Mouse (Mus musculus) midbrain, postnatal 0 days (tissue): ENCODE measurements at regions not wholly inside any gene's neighbourhood (a gene's known extent, or its start where the extent isn't known, plus 50 kb on each side); places are given as distances from the start of the nearest gene placed in this dataset.

Source experiments
- ATAC-seq: fragments of 200-750 bp; cut with Nextera tagmentation; 2 replicates; pipeline ENCODE4 v1.8.0; 2017; ENCODE audit warnings: moderate number of reproducible peaks, mild to moderate bottlenecking, moderate TSS enrichment, moderate library complexity; ENCODE audit not compliant: low FRiP score
- DNase-seq: peaks from one replicate; pipeline ENCODE4 v3.0.0-alpha.2; 2015; ENCODE audit warnings: low spot score
- H3K27ac ChIP-seq: fragments of 300-500 bp; sonication (generic); 2 replicates; pipeline ENCODE4 v1.5.1; 2014; ENCODE audit warnings: low read depth, mild to moderate bottlenecking, low read length, mixed read lengths
- H3K27me3 ChIP-seq: fragments of 300-500 bp; sonication (generic); 2 replicates; pipeline ENCODE4 v1.6.1; 2014; ENCODE audit warnings: low read length, control low read depth, mixed read lengths; ENCODE audit not compliant: insufficient read depth
- H3K36me3 ChIP-seq: fragments of 300-500 bp; sonication (generic); 2 replicates; pipeline ENCODE4 v1.6.1; 2014; ENCODE audit warnings: low read length, control low read depth, mixed read lengths; ENCODE audit not compliant: insufficient read depth
- H3K4me1 ChIP-seq: fragments of 300-500 bp; sonication (generic); 2 replicates; pipeline ENCODE4 v1.6.1; 2014; ENCODE audit warnings: mild to moderate bottlenecking, control low read depth, antibody characterized with exemption, low read length, mixed read lengths; ENCODE audit not compliant: insufficient read depth
- H3K4me2 ChIP-seq: fragments of 300-500 bp; sonication (generic); 2 replicates; pipeline ENCODE4 v1.6.1; 2014; ENCODE audit warnings: low read depth, mild to moderate bottlenecking, low read length, mixed read lengths; ENCODE audit not compliant: poor library complexity, severe bottlenecking
- H3K4me3 ChIP-seq: fragments of 300-500 bp; sonication (generic); 2 replicates; pipeline ENCODE4 v1.5.1; 2014; ENCODE audit warnings: low read depth, mild to moderate bottlenecking, low read length, moderate library complexity
- H3K9ac ChIP-seq: fragments of 300-500 bp; sonication (generic); replicated peaks from 2 replicates; pipeline ENCODE4 v1.6.1; 2014; ENCODE audit warnings: mild to moderate bottlenecking, low read length, moderate library complexity, mixed read lengths; ENCODE audit not compliant: poor library complexity, severe bottlenecking
- H3K9me3 ChIP-seq: fragments of 300-500 bp; sonication (generic); 2 replicates; pipeline ENCODE4 v1.6.1; 2016; ENCODE audit warnings: low read length, control low read depth
- CTCF ChIP-seq: IDR thresholded peaks from 2 replicates; pipeline ENCODE4 v1.5.1; 2016; ENCODE audit warnings: antibody characterized with exemption, mild to moderate bottlenecking
- WGBS: fragments of 180-500 bp; shearing (Covaris S2); extraction: QIAGEN DNeasy Blood & Tissue Kit; methylation state at CpG from one replicate; pipeline ENCODE4 v1.1.7; 2014; 5-methylcytosine and 5-hydroxymethylcytosine counted together

DNA sequence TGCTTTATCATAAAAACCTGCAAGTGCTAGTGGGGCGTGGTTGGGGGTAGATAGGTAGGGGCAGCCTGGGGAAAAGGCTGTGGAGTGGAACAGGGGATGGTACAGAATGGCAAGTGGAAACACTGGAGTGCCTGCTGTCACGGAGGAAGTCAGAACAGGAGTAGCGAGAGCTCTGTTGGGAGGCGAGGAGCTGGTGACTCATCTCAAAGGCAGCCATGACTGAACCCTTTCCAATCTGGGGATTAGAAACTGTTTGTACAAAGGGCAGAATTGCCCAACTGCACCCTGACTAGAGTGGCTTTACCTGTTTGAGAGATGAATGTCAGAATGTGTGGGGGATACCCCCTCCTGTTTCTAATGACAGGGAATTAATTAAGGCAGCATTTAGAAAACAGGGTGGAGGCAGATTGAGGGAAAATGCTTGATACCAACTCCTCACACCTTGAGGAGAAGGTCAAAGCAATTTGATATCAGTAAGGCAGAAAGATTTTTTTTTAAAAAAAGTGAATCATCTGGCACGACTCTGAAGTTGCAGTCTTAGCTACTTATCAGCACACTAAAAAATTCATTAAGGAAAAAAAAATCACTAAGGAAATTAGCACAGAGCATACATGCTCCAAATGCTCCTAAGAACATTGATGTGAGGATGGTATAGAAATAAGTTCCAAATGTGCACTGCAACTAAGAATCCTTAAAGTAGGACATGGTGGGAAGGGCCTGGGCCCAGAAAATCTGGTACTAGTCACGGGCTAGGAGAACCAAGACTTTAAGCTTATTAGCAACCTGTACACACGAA is 54.7 kb upstream of the Usp25 start:
- Histone ChIP-seq H3K9ac (no peak overlapping the region), H3K4me3 (no peak overlapping the region), H3K9me3 (no peaks in the 10 kb centered on the region), H3K4me1 (no peaks in the 10 kb centered on the region), H3K27ac (no peak overlapping the region), H3K27me3 (no peaks in the 10 kb centered on the region), H3K4me2 (no peak overlapping the region), H3K36me3 (no peaks in the 10 kb centered on the region)
- ATAC-seq (no peak), DNase-seq (no peak)
- 64% methylated on average over 7 of the region's 7 CpGs for WGBS
- no peak for TF ChIP-seq CTCF

DNA sequence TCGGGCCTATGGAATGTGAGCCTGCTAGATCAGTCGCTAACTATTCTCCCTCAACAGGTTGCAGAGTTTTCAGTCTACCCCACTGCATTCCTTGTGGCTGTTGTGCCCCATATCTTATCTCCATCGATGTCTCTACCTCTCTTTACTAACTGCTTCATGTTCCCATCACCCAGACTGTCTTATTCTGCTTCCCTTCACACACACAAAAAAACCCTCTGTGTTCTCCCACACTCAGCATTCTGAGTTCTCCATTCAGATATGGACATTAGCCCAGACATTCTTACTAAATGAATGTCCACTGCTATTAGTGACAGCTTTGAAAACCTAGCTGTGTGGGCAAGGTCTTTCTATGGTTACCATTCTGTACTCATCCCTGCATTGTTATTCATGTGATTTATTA is 56.0 kb upstream of the Usp25 start:
- 77% methylated on average over 3 of the region's 3 CpGs for WGBS
- H3K36me3 ChIP-seq: no peaks in the 10 kb centered on the region
- H3K4me3 ChIP-seq: no peak overlapping the region
- H3K9me3 ChIP-seq: no peaks in the 10 kb centered on the region
- no peaks in the 10 kb centered on the region for H3K4me1 ChIP-seq
- H3K27ac ChIP-seq: no peak overlapping the region
- no peak overlapping the region for H3K4me2 ChIP-seq
- no peak overlapping the region for H3K9ac ChIP-seq
- DNase-seq (no peak), ATAC-seq (no peak)
- no peaks in the 10 kb centered on the region for H3K27me3 ChIP-seq
- no peak for TF ChIP-seq CTCF

DNA sequence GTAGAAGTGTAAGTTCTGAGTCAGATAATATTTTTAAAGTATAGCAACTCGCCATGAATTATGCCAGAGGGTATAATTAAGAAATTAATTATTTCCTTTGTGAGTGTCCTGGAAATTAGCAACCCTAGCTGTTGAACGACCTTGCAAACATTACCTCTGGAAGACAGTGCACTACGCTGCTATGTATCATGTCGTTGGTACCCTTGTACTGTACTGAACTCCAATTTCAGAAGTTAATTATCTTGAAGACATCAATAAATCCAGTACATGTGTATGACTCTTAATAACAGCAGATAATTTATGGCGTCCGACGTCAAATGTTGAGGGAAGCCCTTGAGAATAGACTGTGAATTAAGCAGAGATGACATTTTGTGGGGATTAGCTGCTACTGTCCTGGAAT is 56.4 kb upstream of the Usp25 start:
- Histone ChIP-seq H3K4me1 (no peaks in the 10 kb centered on the region), H3K9me3 (no peaks in the 10 kb centered on the region), H3K9ac (no peak overlapping the region), H3K27me3 (no peaks in the 10 kb centered on the region), H3K4me3 (no peak overlapping the region), H3K27ac (no peak overlapping the region), H3K36me3 (no peaks in the 10 kb centered on the region), H3K4me2 (no peak overlapping the region)
- DNase-seq: no peak
- WGBS: 83% methylated on average over 7 of the region's 7 CpGs
- ATAC-seq: no peak
- TF ChIP-seq CTCF: no peak

DNA sequence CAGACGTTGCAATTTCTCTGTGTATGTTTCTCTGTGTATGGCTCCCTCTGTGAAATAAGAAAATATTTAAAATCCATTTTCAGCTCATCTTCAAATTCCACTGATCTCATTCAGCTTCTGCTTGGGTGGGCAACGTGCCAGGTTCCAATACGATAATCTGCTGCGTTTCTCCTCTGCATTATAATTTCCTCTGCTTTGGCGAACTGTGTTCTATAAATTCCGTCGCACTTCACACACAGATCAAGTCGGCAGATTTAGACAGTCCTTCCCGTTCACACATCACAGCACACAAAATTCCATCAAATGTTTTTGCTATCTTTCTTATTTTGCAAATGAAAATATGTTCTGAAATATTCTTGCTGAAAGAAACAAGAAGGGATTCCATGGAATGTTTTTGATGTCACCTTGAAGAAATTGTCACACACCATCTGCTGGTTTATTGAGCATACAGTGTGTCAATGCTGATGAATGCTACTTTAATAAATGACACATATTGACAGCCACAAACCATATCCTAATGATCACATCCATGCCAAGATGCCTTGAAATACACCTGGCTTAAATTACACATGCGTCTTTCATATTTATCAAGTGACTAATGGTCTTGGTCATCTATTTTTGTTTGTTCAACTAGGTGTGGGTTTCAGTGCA is 62.5 kb upstream of the Usp25 start:
- no peaks in the 10 kb centered on the region for H3K27me3 ChIP-seq
- ATAC-seq (no peak), DNase-seq (peak; percentile 30)
- H3K9ac ChIP-seq: no peak overlapping the region
- H3K4me3 ChIP-seq: no peak overlapping the region
- whole genome bisulfite sequencing: 55% methylated on average over 10 of the region's 10 CpGs
- no peaks in the 10 kb centered on the region for H3K36me3 ChIP-seq
- H3K4me1 ChIP-seq: no peaks in the 10 kb centered on the region
- no peaks in the 10 kb centered on the region for H3K9me3 ChIP-seq
- no peak for TF ChIP-seq CTCF
- H3K27ac ChIP-seq: no peak overlapping the region
- no peak overlapping the region for H3K4me2 ChIP-seq

DNA sequence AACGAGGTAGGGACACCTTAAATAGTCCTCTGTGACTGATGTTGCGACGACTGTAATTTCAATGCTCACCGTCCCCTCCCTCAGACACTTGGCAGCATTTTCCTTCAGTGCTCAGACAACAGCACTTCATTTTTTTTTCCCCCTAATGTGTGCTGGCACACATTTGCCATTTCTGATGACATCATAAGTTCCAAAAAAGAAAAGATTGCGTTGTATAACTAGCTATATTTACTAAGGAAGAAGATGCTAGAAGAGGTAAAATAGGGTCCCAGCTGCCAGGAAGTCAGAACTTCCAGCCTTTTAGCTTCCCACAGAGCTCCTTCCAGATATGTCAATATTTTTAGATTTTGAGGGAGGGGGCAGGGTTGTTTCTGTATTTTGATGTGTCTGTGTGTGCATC is 66.5 kb upstream of the Usp25 start:
- TF ChIP-seq CTCF: no peak
- Histone ChIP-seq H3K4me2 (no peak overlapping the region), H3K4me1 (no peaks in the 10 kb centered on the region), H3K9ac (no peak overlapping the region), H3K36me3 (no peaks in the 10 kb centered on the region), H3K27me3 (no peaks in the 10 kb centered on the region), H3K27ac (no peak overlapping the region), H3K4me3 (no peak overlapping the region), H3K9me3 (no peaks in the 10 kb centered on the region)
- ATAC-seq: no peak
- no peak for DNase-seq
- WGBS: 72% methylated on average over 5 of the region's 5 CpGs

DNA sequence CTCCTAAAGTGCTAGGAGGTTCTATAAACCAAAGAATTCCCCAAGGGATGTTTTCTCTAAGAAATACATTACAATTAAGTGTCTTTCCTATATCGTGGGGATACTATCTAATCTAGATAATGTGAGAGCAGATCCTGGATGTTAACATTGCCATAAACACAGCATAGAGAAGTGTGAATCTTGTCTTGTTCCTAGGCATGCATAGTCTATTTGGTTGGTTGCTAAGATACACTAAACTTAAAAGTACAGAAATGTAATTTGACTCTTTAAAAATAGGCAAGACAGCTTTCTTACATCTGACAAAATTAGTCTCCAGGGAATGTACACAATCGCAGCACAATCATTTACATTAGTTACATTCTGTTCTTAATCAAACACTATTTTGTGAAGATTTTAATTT is 75.4 kb upstream of the Usp25 start:
- no peaks in the 10 kb centered on the region for H3K4me1 ChIP-seq
- no peak for DNase-seq
- H3K27ac ChIP-seq: no peak overlapping the region
- no peak overlapping the region for H3K4me3 ChIP-seq
- no peaks in the 10 kb centered on the region for H3K36me3 ChIP-seq
- no peaks in the 10 kb centered on the region for H3K27me3 ChIP-seq
- H3K9ac ChIP-seq: no peak overlapping the region
- WGBS: 73% methylated on average over 2 of the region's 2 CpGs
- TF ChIP-seq CTCF: no peak
- no peaks in the 10 kb centered on the region for H3K9me3 ChIP-seq
- ATAC-seq: no peak
- no peak overlapping the region for H3K4me2 ChIP-seq
